Mouse (Mus musculus): ENCODE results near the gene Gps2. TPM values are rescaled to one million over a fixed set of nuclear protein-coding genes. Genes with fewer than 3 reads are reported as not detected.
"Not testable (repeated sequence)": the region's sequence is repeated elsewhere in the genome, so short reads cannot be mapped to it uniquely, and the experiment has no call there.

Gps2 gene
- polyA plus RNA-seq, 1 experiment from 2014 or later = 90.1 TPM

GRCm38 (mm10) chr11:69919661-69920265 is 6.1 kb downstream of the Gps2 start:
- Histone ChIP-seq H3K4me2 (replicated peaks) (peak overlapping the region; percentile 88), H3K27ac (peak overlapping the region; percentile 90), H3K36me3 (peaks cover 48% of the 10 kb centered on the region), H3K4me3 (peak overlapping the region; percentile 90), H3K9me3 (no peaks in the 10 kb centered on the region), H3K27me3 (no peaks in the 10 kb centered on the region), H3K9ac (peak overlapping the region; percentile 96), H3K4me1 (peaks cover 43% of the 10 kb centered on the region)
- ATAC-seq (ENCODE audit: low FRiP score, low read depth) = no peak
- under 1% methylated on average over 17 of the region's 17 CpGs for WGBS

- Histone ChIP-seq H3K36me3 (peaks cover 41% of the 10 kb centered on the region), H3K27ac (peak overlapping the region; percentile 90), H3K4me1 (peaks cover 36% of the 10 kb centered on the region), H3K4me3 (peak overlapping the region; percentile 90), H3K4me2 (replicated peaks) (peak overlapping the region; percentile 88), H3K9ac (peak overlapping the region; percentile 96), H3K27me3 (no peaks in the 10 kb centered on the region), H3K9me3 (no peaks in the 10 kb centered on the region)
- WGBS = under 1% methylated on average over 58 of the region's 65 CpGs
- peak; percentile 3 for ATAC-seq (ENCODE audit: low FRiP score, low read depth)
These were observed 6.8 kb downstream of the Gps2 start for GRCm38 (mm10) chr11:69920266-69921031.

- Histone ChIP-seq H3K9ac (peak within 1 kb of the TSS; percentile 96), H3K4me2 (replicated peaks) (peak within 1 kb of the TSS; percentile 88), H3K4me1 (peaks cover 27% of the 10 kb centered on the region), H3K4me3 (peak within 1 kb of the TSS; percentile 90), H3K27ac (peak within 1 kb of the TSS; percentile 97), H3K36me3 (peaks cover 32% of the 10 kb centered on the region), H3K27me3 (no peaks in the 10 kb centered on the region), H3K9me3 (no peaks in the 10 kb centered on the region)
- ATAC-seq (ENCODE audit: low FRiP score, low read depth) = peak; percentile 96
- WGBS = under 1% methylated on average over 78 of the region's 78 CpGs
These were observed 7.7 kb downstream of the Gps2 start, which contains the start of gene Eif5a for GRCm38 (mm10) chr11:69921114-69922011. Eif5a (minus strand) TSS chr11:69921958.

GRCm38 (mm10) chr11:69922012-69922756 is 8.5 kb downstream of the Gps2 start:
- no peaks in the 10 kb centered on the region for H3K9me3 ChIP-seq
- WGBS = 3% methylated on average over 12 of the region's 12 CpGs

GRCm38 (mm10) chr11:69922796-69923195 is 9.1 kb downstream of the Gps2 start:
- H3K4me3 ChIP-seq = peak overlapping the region; percentile 90
- H3K27me3 ChIP-seq = no peaks in the 10 kb centered on the region
- 59% methylated on average over 3 of the region's 3 CpGs for WGBS
- peaks cover 26% of the 10 kb centered on the region for H3K4me1 ChIP-seq
- peaks cover 18% of the 10 kb centered on the region for H3K36me3 ChIP-seq
- no peak for ATAC-seq (ENCODE audit: low FRiP score, low read depth)
- H3K4me2 ChIP-seq (replicated peaks) = peak overlapping the region; percentile 88
- H3K27ac ChIP-seq = peak overlapping the region; percentile 97; the same call in 1 of the 2 replicates
- 0 out of 2 replicates have a peak overlapping the region, but pooled peaks have one; percentile 19 for H3K9ac ChIP-seq
- H3K9me3 ChIP-seq = no peaks in the 10 kb centered on the region

More at GRCm38 (mm10) chr11:69922012-69922756, 8.5 kb downstream of the Gps2 start:
- ATAC-seq (ENCODE audit: low FRiP score, low read depth) = no peak
- H3K4me3 ChIP-seq = peak overlapping the region; percentile 90
- peak overlapping the region; percentile 71 for H3K9ac ChIP-seq
- peak overlapping the region; percentile 97 for H3K27ac ChIP-seq
- peaks cover 24% of the 10 kb centered on the region for H3K36me3 ChIP-seq
- H3K27me3 ChIP-seq = no peaks in the 10 kb centered on the region
- H3K4me1 ChIP-seq = peaks cover 26% of the 10 kb centered on the region
- H3K4me2 ChIP-seq (replicated peaks) = peak overlapping the region; percentile 88

- WGBS = 97% methylated on average over 2 of the region's 2 CpGs
- H3K4me1 ChIP-seq = peaks cover 5% of the 10 kb centered on the region
- H3K4me3 ChIP-seq = no peak overlapping the region
- H3K36me3 ChIP-seq = no peaks in the 10 kb centered on the region
- no peaks in the 10 kb centered on the region for H3K27me3 ChIP-seq
- H3K4me2 ChIP-seq (replicated peaks) = no peak overlapping the region
- no peak overlapping the region for H3K27ac ChIP-seq
- ATAC-seq (ENCODE audit: low FRiP score, low read depth) = no peak
- no peak overlapping the region for H3K9ac ChIP-seq
- no peaks in the 10 kb centered on the region for H3K9me3 ChIP-seq
These were observed 13.8 kb downstream of the Gps2 start for GRCm38 (mm10) chr11:69927501-69927900.

- no peak for ATAC-seq (ENCODE audit: low FRiP score, low read depth)
- Histone ChIP-seq H3K4me1 (peaks cover 10% of the 10 kb centered on the region), H3K36me3 (no peaks in the 10 kb centered on the region), H3K4me2 (replicated peaks) (no peak overlapping the region), H3K27me3 (peaks cover 3% of the 10 kb centered on the region; the same call in 1 of the 2 replicates), H3K27ac (no peak overlapping the region), H3K4me3 (no peak overlapping the region), H3K9ac (no peak overlapping the region), H3K9me3 (no peaks in the 10 kb centered on the region)
- 83% methylated on average over 4 of the region's 4 CpGs for WGBS
These were observed 16.0 kb downstream of the Gps2 start for GRCm38 (mm10) chr11:69929712-69930111.

- H3K4me2 ChIP-seq (replicated peaks); H3K4me3 ChIP-seq; H3K36me3 ChIP-seq; ATAC-seq (ENCODE audit: low FRiP score, low read depth); H3K27me3 ChIP-seq; H3K27ac ChIP-seq; H3K9me3 ChIP-seq; H3K9ac ChIP-seq: not testable (repeated sequence)
- H3K4me1 ChIP-seq = peaks cover 14% of the 10 kb centered on the region
- 85% methylated on average over 8 of the region's 8 CpGs for WGBS
These were observed 16.5 kb downstream of the Gps2 start for GRCm38 (mm10) chr11:69930176-69930575.

- H3K27me3 ChIP-seq = peaks cover 4% of the 10 kb centered on the region
- no peak overlapping the region for H3K4me2 ChIP-seq (replicated peaks)
- H3K36me3 ChIP-seq = no peaks in the 10 kb centered on the region
- H3K4me1 ChIP-seq = peaks cover 16% of the 10 kb centered on the region
- H3K4me3 ChIP-seq = no peak overlapping the region
- peak overlapping the region; percentile 3; the same call in 1 of the 2 replicates for H3K9ac ChIP-seq
- no peak overlapping the region for H3K27ac ChIP-seq
- ATAC-seq (ENCODE audit: low FRiP score, low read depth) = no peak
- WGBS = 73% methylated on average over 3 of the region's 3 CpGs
- H3K9me3 ChIP-seq = no peaks in the 10 kb centered on the region
These were observed 17.4 kb downstream of the Gps2 start for GRCm38 (mm10) chr11:69930967-69931537.

- H3K36me3 ChIP-seq = no peaks in the 10 kb centered on the region
- ATAC-seq (ENCODE audit: low FRiP score, low read depth) = no peak
- peaks cover 7% of the 10 kb centered on the region for H3K27me3 ChIP-seq
- no peak overlapping the region for H3K4me3 ChIP-seq
- WGBS = 67% methylated on average over 8 of the region's 8 CpGs
- H3K4me2 ChIP-seq (replicated peaks) = no peak overlapping the region
- no peaks in the 10 kb centered on the region for H3K9me3 ChIP-seq
- H3K4me1 ChIP-seq = peaks cover 23% of the 10 kb centered on the region
- no peak overlapping the region for H3K9ac ChIP-seq
- no peak overlapping the region for H3K27ac ChIP-seq
These were observed 18.1 kb downstream of the Gps2 start for GRCm38 (mm10) chr11:69931769-69932168.

GRCm38 (mm10) chr11:69932254-69932653 is 18.6 kb downstream of the Gps2 start:
- H3K27ac ChIP-seq = no peak overlapping the region
- H3K9me3 ChIP-seq = no peaks in the 10 kb centered on the region
- H3K4me1 ChIP-seq = peaks cover 28% of the 10 kb centered on the region
- peaks cover 11% of the 10 kb centered on the region for H3K27me3 ChIP-seq
- H3K36me3 ChIP-seq = no peaks in the 10 kb centered on the region
- no peak for ATAC-seq (ENCODE audit: low FRiP score, low read depth)
- no peak overlapping the region for H3K4me2 ChIP-seq (replicated peaks)
- H3K9ac ChIP-seq = no peak overlapping the region
- 43% methylated on average over 3 of the region's 3 CpGs for WGBS
- no peak overlapping the region for H3K4me3 ChIP-seq

Measured in limb, embryonic 13.5 days (tissue).